In genomic region chr11:121794186-121794585, GRCm38 (mm10) we compare ENCODE assay signal across 12 mouse cellular contexts. TPM values are rescaled to one million over a fixed set of nuclear protein-coding genes. Genes with fewer than 3 reads are reported as not detected.
DNase-seq lines count a peak whose midpoint lies in the region; ATAC-seq and TF ChIP-seq lines count a peak whose summit lies in the region.
"Had no signal": no experiment of that assay in that cellular context is flagged by ENCODE, and none has a peak within 500 bp of the region (broad histone marks: within the 10 kb centered on the region; RNA-seq: fewer than 3 reads in every experiment).

No protein-coding gene starts in this region.

- no peak overlapping the region for H3K4me2 ChIP-seq in heart, embryonic 13.5 days
- no peak overlapping the region for H3K4me2 ChIP-seq in embryonic facial prominence, embryonic 15.5 days (replicated peaks)

- no peaks in the 10 kb centered on the region for H3K9me3 ChIP-seq in heart, embryonic 13.5 days
- no peaks in the 10 kb centered on the region for H3K9me3 ChIP-seq in embryonic facial prominence, embryonic 15.5 days (replicated peaks)
- H3K9me3 ChIP-seq: forebrain, embryonic 10.5 days; megakaryocyte, embryonic 14.5 days had no signal

- 58% methylated on average over 3 of the region's 3 CpGs for WGBS in heart, embryonic 13.5 days
- 53% methylated on average over 3 of the region's 3 CpGs for WGBS in embryonic facial prominence, embryonic 15.5 days

- no peak for TF ChIP-seq POLR2A in bone marrow macrophage, adult 2 months (IDR thresholded peaks at IDR 0.05; ENCODE audit: borderline replicate concordance, low read depth, low read length)

- H3K27ac ChIP-seq in heart, embryonic 13.5 days (replicated peaks), result peak overlapping the region; percentile 56
- peak overlapping the region; percentile 86 for H3K27ac ChIP-seq in bone marrow macrophage, adult 2 months (ENCODE audit: insufficient read depth, low read depth, low read length)
- H3K27ac ChIP-seq in embryonic facial prominence, embryonic 15.5 days (replicated peaks), result peak overlapping the region; percentile 63
- H3K27ac ChIP-seq: forebrain, embryonic 10.5 days had no signal

- no peak for TF ChIP-seq CTCF in bone marrow macrophage, adult 2 months (IDR thresholded peaks at IDR 0.05; ENCODE audit: low read depth, low read length)

- H3K4me1 ChIP-seq in heart, embryonic 13.5 days, result peaks cover 35% of the 10 kb centered on the region
- H3K4me1 ChIP-seq in bone marrow macrophage, adult 2 months (ENCODE audit: control insufficient read depth, insufficient read depth, low read length), result peaks cover 87% of the 10 kb centered on the region
- peaks cover 41% of the 10 kb centered on the region for H3K4me1 ChIP-seq in embryonic facial prominence, embryonic 15.5 days

- H3K9ac ChIP-seq in heart, embryonic 13.5 days, result no peak overlapping the region
- no peak overlapping the region for H3K9ac ChIP-seq in embryonic facial prominence, embryonic 15.5 days

- no peak for DNase-seq in heart, adult 8-10 months (ENCODE audit: low spot score)
- DNase-seq in kidney, postnatal 36 days, result peak; percentile 32 to 49
- DNase-seq in urinary bladder, adult 2 months (ENCODE audit: low spot score), result no peak
- no peak for DNase-seq in neural tube, embryonic 10.5 days (ENCODE audit: extremely low spot score, low spot score)
- DNase-seq: cerebellum, postnatal 10 days had no signal

- no peaks in the 10 kb centered on the region for H3K36me3 ChIP-seq in heart, embryonic 13.5 days
- no peaks in the 10 kb centered on the region for H3K36me3 ChIP-seq in embryonic facial prominence, embryonic 15.5 days
- H3K36me3 ChIP-seq: forebrain, embryonic 10.5 days had no signal

- no peak overlapping the region for H3K4me3 ChIP-seq in heart, embryonic 13.5 days
- H3K4me3 ChIP-seq in bone marrow macrophage, adult 2 months (ENCODE audit: insufficient read depth, low read length), result no peak overlapping the region
- no peak overlapping the region for H3K4me3 ChIP-seq in embryonic facial prominence, embryonic 15.5 days (replicated peaks)
- H3K4me3 ChIP-seq: forebrain, embryonic 10.5 days; megakaryocyte, embryonic 14.5 days had no signal

- H3K27me3 ChIP-seq in heart, embryonic 13.5 days (replicated peaks), result no peaks in the 10 kb centered on the region
- no peaks in the 10 kb centered on the region for H3K27me3 ChIP-seq in embryonic facial prominence, embryonic 15.5 days

- ATAC-seq in heart, embryonic 13.5 days (ENCODE audit: extremely low read depth, insufficient number of reproducible peaks, low FRiP score, low TSS enrichment), result no peak
- ATAC-seq in embryonic facial prominence, embryonic 15.5 days (ENCODE audit: insufficient number of reproducible peaks, low FRiP score, low TSS enrichment, low read depth), result no peak

RNA-seq across cellular contexts. Expression of gene Ptchd3, which starts 35.9 kb away (rescaled TPM):
- 0.04 TPM in 1 of 2 replicates, not detected in the other for polyA plus RNA-seq in heart, embryonic 13.5 days (2015; fragmentation: Nextera tagmentation; extraction: Ambion mirVana)
- total RNA-seq in heart, adult 8-10 months (2022), result under 1 TPM; 0.16 to 0.34 (median 0.18) TPM
- polyA plus RNA-seq in bone marrow macrophage, adult 2 months (2012; ENCODE audit: insufficient read depth, insufficient read length, missing spikeins), result not detected in 2 replicates
- 0.08 and 0.11 TPM in 2 replicates for polyA plus RNA-seq in embryonic facial prominence, embryonic 15.5 days (2015; fragmentation: Nextera tagmentation; extraction: Ambion mirVana)
- not detected in 2 replicates for polyA plus RNA-seq in urinary bladder, adult 2 months (2012; rRNA removed)
- total RNA-seq: gastrocnemius, adult 8-10 months; left cerebral cortex, postnatal 25 days had no signal
- polyA plus RNA-seq: forebrain, embryonic 10.5 days had no signal

Comparison
In these comparisons a context has a peak if more than half of its experiments do, and no peak if none do; other contexts are left out.
1. DNase-seq: peak in kidney, postnatal 36 days (2 of 2); none in heart, adult 8-10 months (single experiment), urinary bladder, adult 2 months (single experiment) and neural tube, embryonic 10.5 days (single experiment).
2. Peak in every context shown above with its lines, with median percentiles within 50 percentile points of each other: H3K27ac ChIP-seq.